Mouse (Mus musculus) splenic B cell, adult 2 months (primary cell): ENCODE measurements around the gene Inpp4b.
A peak's percentile ranks its signal among the peaks of the same experiment; 100 is the strongest.

Experiments
- DNase-seq: peaks from one replicate; pipeline ENCODE4 v3.0.0-alpha.2; 2011; ENCODE audit warnings: low read depth, low spot score
- H3K27me3 ChIP-seq: 2 replicates; pipeline ENCODE4 v1.6.1; 2012; ENCODE audit warnings: mild to moderate bottlenecking, low read length, moderate library complexity, mixed read lengths; ENCODE audit not compliant: control insufficient read depth, poor library complexity, insufficient read depth, severe bottlenecking
- H3K36me3 ChIP-seq: 2 replicates; pipeline ENCODE4 v1.6.1; 2012; ENCODE audit warnings: mild to moderate bottlenecking, low read length, moderate library complexity, mixed read lengths; ENCODE audit not compliant: control insufficient read depth, poor library complexity, insufficient read depth, severe bottlenecking

The Inpp4b gene

DNA sequence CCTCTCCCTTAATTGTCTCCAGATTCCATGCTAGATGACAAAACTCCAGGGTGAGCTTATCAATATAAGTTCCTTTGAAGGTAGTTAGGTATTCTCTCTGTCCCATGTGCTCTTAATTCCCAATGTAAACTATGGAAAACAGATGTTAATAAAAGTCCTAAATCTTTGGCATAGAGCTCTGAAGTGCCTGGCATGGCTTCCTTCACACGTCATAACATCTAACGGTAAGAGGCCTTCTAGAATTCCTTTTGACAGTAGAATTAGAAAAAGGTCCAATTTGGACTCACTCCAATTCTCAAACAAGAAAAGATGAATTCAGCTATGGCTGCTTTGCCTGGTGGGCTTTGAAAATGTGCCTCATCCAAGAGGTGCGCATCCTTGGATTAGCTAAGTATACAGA, 236.6 kb downstream of the Inpp4b start:
- Histone ChIP-seq H3K36me3 (no peaks in the 10 kb centered on the region; the same call in 1 of the 2 replicates), H3K27me3 (no peaks in the 10 kb centered on the region)
- no peak for DNase-seq

GRCm38 (mm10) chr8:81581817-81582437, 239.6 kb downstream of the Inpp4b start:
- no peak for DNase-seq

DNA sequence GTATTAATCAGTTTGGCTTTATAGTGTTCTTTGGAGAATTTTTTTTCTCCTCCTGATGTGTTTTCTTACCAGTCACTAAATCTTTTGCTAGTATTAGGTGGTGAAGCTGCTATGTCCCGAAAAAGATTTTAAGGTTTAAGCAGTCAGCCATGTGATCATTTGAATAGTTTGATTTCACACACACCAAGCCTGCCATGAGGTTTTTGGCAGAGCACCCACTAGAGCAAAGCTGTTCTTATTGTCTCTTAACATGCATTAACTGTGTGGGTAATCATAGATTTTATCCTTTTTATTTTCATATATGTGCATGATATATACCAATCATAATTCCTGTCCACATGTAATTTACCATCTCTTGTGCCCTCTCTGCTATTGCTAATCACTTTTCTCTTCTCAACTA, 240.6 kb downstream of the Inpp4b start:
- no peaks in the 10 kb centered on the region for H3K36me3 ChIP-seq
- no peak for DNase-seq
- H3K27me3 ChIP-seq = no peaks in the 10 kb centered on the region

More at GRCm38 (mm10) chr8:81581817-81582437, 239.6 kb downstream of the Inpp4b start:
- Histone ChIP-seq H3K27me3 (no peaks in the 10 kb centered on the region), H3K36me3 (no peaks in the 10 kb centered on the region; the same call in 1 of the 2 replicates)

DNA sequence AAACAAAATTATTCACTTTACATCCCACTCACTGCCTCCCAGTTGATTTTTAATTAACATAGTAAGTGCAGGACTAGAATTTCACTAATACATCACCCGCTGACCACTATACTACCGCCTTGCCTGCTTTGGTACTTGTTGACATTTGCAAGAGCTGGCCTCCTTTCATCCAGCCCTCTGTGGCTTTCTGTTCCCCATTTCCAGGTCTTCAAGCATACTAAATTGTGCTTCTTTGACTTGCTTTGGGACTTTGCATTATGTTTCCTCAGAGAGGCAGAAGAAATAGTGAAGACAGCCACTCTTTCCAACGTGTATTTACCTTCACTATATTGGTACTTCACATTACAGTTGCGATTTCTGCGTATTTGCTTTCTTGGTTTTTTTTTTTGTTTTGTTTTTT, 244.4 kb downstream of the Inpp4b start:
- Histone ChIP-seq H3K36me3 (no peaks in the 10 kb centered on the region), H3K27me3 (no peaks in the 10 kb centered on the region)
- DNase-seq = peak; percentile 56

GRCm38 (mm10) chr8:81594134-81594714, 251.9 kb downstream of the Inpp4b start:
- no peaks in the 10 kb centered on the region for H3K36me3 ChIP-seq
- DNase-seq = no peak
- no peaks in the 10 kb centered on the region for H3K27me3 ChIP-seq

DNA sequence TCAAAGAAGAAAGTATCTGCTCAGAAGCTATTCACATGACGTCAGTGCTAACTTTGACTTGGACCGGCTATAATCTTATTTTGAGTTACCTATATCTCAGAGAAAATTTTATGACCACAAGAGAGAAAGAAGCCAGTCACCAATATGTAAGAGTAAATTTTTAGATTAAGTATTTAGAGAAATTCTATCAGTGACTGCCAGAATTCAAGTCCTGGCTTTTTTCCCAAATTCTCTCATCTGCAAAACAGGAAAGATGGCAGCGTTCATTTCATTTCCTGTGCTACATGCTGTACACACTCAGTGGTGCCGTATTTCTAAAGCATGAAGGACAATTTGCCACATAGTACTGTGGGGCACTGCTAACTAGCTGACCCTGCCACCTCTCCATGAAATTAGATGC, 256.9 kb downstream of the Inpp4b start:
- DNase-seq = no peak
- Histone ChIP-seq H3K36me3 (no peaks in the 10 kb centered on the region), H3K27me3 (no peaks in the 10 kb centered on the region)

GRCm38 (mm10) chr8:81601136-81601535, 258.8 kb downstream of the Inpp4b start:
- H3K27me3 ChIP-seq = no peaks in the 10 kb centered on the region
- H3K36me3 ChIP-seq = no peaks in the 10 kb centered on the region
- no peak for DNase-seq

DNA sequence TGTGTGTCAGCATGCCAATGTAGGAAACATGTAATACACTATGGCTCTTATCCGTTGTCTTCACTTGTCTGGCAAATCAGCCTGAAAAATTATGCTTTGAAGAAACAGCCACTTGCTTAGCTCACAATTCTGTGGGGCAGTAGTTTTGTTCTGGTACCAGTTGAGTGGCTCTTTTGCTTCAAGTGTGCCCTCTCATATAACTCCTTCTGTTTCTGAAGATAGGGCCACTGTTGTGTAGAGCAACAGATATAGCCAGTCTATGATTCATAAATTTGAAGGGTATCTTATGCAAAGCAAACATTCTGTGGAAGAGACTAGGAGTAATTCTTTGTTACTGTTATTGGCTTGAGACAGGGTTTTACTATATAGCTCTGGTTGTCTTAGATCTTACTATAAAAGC, 265.7 kb downstream of the Inpp4b start:
- no peaks in the 10 kb centered on the region for H3K36me3 ChIP-seq
- no peak for DNase-seq
- no peaks in the 10 kb centered on the region for H3K27me3 ChIP-seq

GRCm38 (mm10) chr8:81609064-81609463, 266.7 kb downstream of the Inpp4b start:
- no peaks in the 10 kb centered on the region for H3K27me3 ChIP-seq
- no peaks in the 10 kb centered on the region for H3K36me3 ChIP-seq
- no peak for DNase-seq

GRCm38 (mm10) chr8:81612611-81613010, 270.3 kb downstream of the Inpp4b start:
- no peaks in the 10 kb centered on the region for H3K36me3 ChIP-seq
- DNase-seq = no peak

GRCm38 (mm10) chr8:81614135-81614534, 271.8 kb downstream of the Inpp4b start:
- DNase-seq = peak; percentile 21
- no peaks in the 10 kb centered on the region for H3K36me3 ChIP-seq

More at GRCm38 (mm10) chr8:81612611-81613010, 270.3 kb downstream of the Inpp4b start:
- no peaks in the 10 kb centered on the region for H3K27me3 ChIP-seq

GRCm38 (mm10) chr8:81614605-81615004, 272.2 kb downstream of the Inpp4b start:
- H3K36me3 ChIP-seq = no peaks in the 10 kb centered on the region
- H3K27me3 ChIP-seq = no peaks in the 10 kb centered on the region
- DNase-seq = peak; percentile 27

More at GRCm38 (mm10) chr8:81614135-81614534, 271.8 kb downstream of the Inpp4b start:
- no peaks in the 10 kb centered on the region for H3K27me3 ChIP-seq

DNA sequence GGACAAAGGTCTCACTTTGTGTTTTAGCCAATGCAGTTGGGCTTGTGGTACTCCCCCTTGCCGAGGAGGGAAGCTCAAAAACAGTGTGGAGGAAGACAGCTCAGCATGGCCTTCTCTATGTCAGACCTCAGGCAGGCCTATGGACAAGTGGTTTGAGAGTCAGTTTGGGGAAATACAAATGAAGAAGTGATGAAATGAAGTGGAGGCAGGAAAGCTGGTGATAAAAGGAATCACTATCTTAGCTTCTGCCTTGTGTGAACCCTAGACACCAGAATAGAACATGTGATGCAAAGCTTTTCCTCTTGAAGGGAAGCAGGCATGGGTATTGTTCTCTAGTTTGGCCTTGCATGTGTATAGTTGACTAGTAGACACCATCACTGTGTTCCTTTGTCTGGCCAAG, 273.2 kb downstream of the Inpp4b start:
- no peaks in the 10 kb centered on the region for H3K36me3 ChIP-seq
- no peak for DNase-seq
- H3K27me3 ChIP-seq = no peaks in the 10 kb centered on the region

DNA sequence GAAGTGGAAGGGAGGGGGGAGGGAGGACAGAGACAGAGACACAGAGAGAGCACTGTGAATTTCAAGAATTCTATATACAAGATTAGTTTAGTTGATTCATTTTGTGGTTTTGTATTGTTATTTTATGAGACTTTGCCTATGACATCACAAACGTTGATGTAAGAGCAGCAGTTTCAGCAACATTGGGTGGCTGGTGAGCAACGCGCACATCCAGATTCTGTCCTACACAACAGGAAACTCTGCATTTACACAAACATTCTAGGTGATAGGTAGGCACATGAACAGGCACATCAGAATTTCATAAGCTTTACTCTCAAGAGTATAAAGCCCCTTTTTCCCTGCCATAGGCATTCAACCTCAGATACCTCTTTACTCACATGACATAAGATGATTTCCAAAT, 276.6 kb downstream of the Inpp4b start:
- no peaks in the 10 kb centered on the region for H3K36me3 ChIP-seq
- no peak for DNase-seq

DNA sequence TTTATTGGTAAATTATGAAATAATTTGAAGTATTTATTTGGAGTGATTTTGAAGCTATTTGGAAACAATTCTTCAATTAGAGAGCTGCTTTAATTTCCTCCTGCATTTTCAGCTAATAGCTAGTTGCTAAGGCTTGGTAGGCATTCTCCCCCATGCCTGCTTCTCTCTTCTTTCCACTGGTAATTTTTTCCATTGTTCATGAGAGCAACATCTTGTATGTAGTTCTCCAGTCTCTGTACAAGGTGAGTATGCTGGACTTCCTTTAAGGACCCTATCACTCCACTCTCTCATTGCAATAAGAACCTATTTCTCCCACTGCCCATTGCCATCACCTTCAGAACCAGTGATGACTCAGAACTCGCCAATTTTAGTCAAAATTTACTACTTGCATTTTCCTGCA, 292.7 kb downstream of the Inpp4b start:
- peak; percentile 13 for DNase-seq
- Histone ChIP-seq H3K36me3 (no peaks in the 10 kb centered on the region), H3K27me3 (no peaks in the 10 kb centered on the region)

More for the DNA sequence above, 276.6 kb downstream of the Inpp4b start:
- no peaks in the 10 kb centered on the region for H3K27me3 ChIP-seq
